Mouse (Mus musculus) limb, embryonic 10.5 days (tissue): ENCODE results near the gene Rab3ip. TPM values are rescaled to one million over a fixed set of nuclear protein-coding genes. Genes with fewer than 3 reads are reported as not detected.
A peak's percentile ranks its signal among the peaks of the same experiment; 100 is the strongest.

ENCODE experiments used
- DNase-seq: peaks from one replicate; pipeline ENCODE4 v3.0.0-alpha.2; 2017; ENCODE audit warnings: low spot score
- H3K27ac ChIP-seq: fragments of 300-500 bp; sonication (generic); 2 replicates; pipeline ENCODE4 v1.5.1; 2016; ENCODE audit warnings: mild to moderate bottlenecking
- H3K27me3 ChIP-seq: fragments of 300-500 bp; sonication (generic); 2 replicates; pipeline ENCODE4 v1.6.1; 2016; ENCODE audit warnings: low read depth, mild to moderate bottlenecking; ENCODE audit not compliant: poor library complexity, severe bottlenecking
- H3K36me3 ChIP-seq: fragments of 300-500 bp; sonication (generic); 2 replicates; pipeline ENCODE4 v1.6.1; 2016; ENCODE audit warnings: mild to moderate bottlenecking, moderate library complexity
- H3K4me1 ChIP-seq: fragments of 300-500 bp; sonication (generic); 2 replicates; pipeline ENCODE4 v1.6.1; 2016
- H3K4me3 ChIP-seq: fragments of 300-500 bp; sonication (generic); 2 replicates; pipeline ENCODE4 v1.5.1; 2016; ENCODE audit warnings: mild to moderate bottlenecking, moderate library complexity
- H3K9me3 ChIP-seq: fragments of 300-500 bp; sonication (generic); replicated peaks from 2 replicates; pipeline ENCODE4 v1.6.1; 2016; ENCODE audit warnings: mild to moderate bottlenecking
- WGBS: fragments of 180-500 bp; shearing (Covaris S2); methylation state at CpG from one replicate; pipeline ENCODE4 v1.1.7; 2016; 5-methylcytosine and 5-hydroxymethylcytosine counted together
- polyA plus RNA-seq: library from polyadenylated mRNA; unstranded; fragments of >200 nt; fragmentation: Nextera tagmentation; extraction: Ambion mirVana; gene quantifications from 2 replicates; pipeline ENCODE4 v1.2.1, GENCODE M21; 2016

Rab3ip gene
- polyA plus RNA-seq, 1 experiment from 2014 or later = 40.0 TPM

- Histone ChIP-seq H3K27ac (no peak overlapping the region), H3K36me3 (peaks cover 78% of the 10 kb centered on the region), H3K4me3 (no peak overlapping the region), H3K27me3 (no peaks in the 10 kb centered on the region), H3K9me3 (no peaks in the 10 kb centered on the region), H3K4me1 (0 out of 2 replicates have a peak, but pooled peaks cover 6% of the 10 kb centered on the region)
- no peak for DNase-seq
- WGBS = 87% methylated on average over 11 of the region's 11 CpGs
Observed at GRCm38 (mm10) chr10:116926428-116927113, 24.0 kb downstream of the Rab3ip start.

- DNase-seq = no peak
- peaks cover 73% of the 10 kb centered on the region for H3K36me3 ChIP-seq
Observed at GRCm38 (mm10) chr10:116923651-116924495, 26.7 kb downstream of the Rab3ip start.

GRCm38 (mm10) chr10:116922161-116922560 lies 28.4 kb downstream of the Rab3ip start:
- Histone ChIP-seq H3K27ac (no peak overlapping the region), H3K4me1 (no peaks in the 10 kb centered on the region), H3K4me3 (no peak overlapping the region), H3K36me3 (peaks cover 71% of the 10 kb centered on the region), H3K9me3 (no peaks in the 10 kb centered on the region), H3K27me3 (no peaks in the 10 kb centered on the region)
- 93% methylated on average over 15 of the region's 15 CpGs for WGBS
- no peak for DNase-seq

More at GRCm38 (mm10) chr10:116923651-116924495, 26.7 kb downstream of the Rab3ip start:
- H3K27ac ChIP-seq = no peak overlapping the region
- no peaks in the 10 kb centered on the region for H3K9me3 ChIP-seq
- no peak overlapping the region for H3K4me3 ChIP-seq
- no peaks in the 10 kb centered on the region for H3K27me3 ChIP-seq
- H3K4me1 ChIP-seq = no peaks in the 10 kb centered on the region
- 96% methylated on average over 19 of the region's 19 CpGs for WGBS

GRCm38 (mm10) chr10:116921416-116921815 lies 29.2 kb downstream of the Rab3ip start:
- Histone ChIP-seq H3K9me3 (no peaks in the 10 kb centered on the region), H3K36me3 (peaks cover 71% of the 10 kb centered on the region), H3K27ac (no peak overlapping the region), H3K4me3 (no peak overlapping the region), H3K27me3 (no peaks in the 10 kb centered on the region), H3K4me1 (peaks cover 3% of the 10 kb centered on the region; the same call in 1 of the 2 replicates)
- DNase-seq = no peak
- WGBS = 89% methylated on average over 15 of the region's 15 CpGs

GRCm38 (mm10) chr10:116920641-116921040 lies 29.9 kb downstream of the Rab3ip start:
- Histone ChIP-seq H3K4me1 (peaks cover 4% of the 10 kb centered on the region; the same call in 1 of the 2 replicates), H3K4me3 (no peak overlapping the region), H3K36me3 (peaks cover 70% of the 10 kb centered on the region), H3K27me3 (no peaks in the 10 kb centered on the region), H3K27ac (no peak overlapping the region), H3K9me3 (no peaks in the 10 kb centered on the region)
- no peak for DNase-seq
- 91% methylated on average over 8 of the region's 8 CpGs for WGBS

GRCm38 (mm10) chr10:116919368-116920317 lies 30.9 kb downstream of the Rab3ip start:
- Histone ChIP-seq H3K27ac (no peak overlapping the region), H3K4me1 (peaks cover 4% of the 10 kb centered on the region; the same call in 1 of the 2 replicates), H3K4me3 (no peak overlapping the region), H3K9me3 (no peaks in the 10 kb centered on the region), H3K36me3 (peaks cover 70% of the 10 kb centered on the region), H3K27me3 (no peaks in the 10 kb centered on the region)
- no peak for DNase-seq
- 91% methylated on average over 25 of the region's 25 CpGs for WGBS

- H3K4me1 ChIP-seq = peaks cover 4% of the 10 kb centered on the region; the same call in 1 of the 2 replicates
- no peak overlapping the region for H3K4me3 ChIP-seq
- H3K9me3 ChIP-seq = no peaks in the 10 kb centered on the region
- no peaks in the 10 kb centered on the region for H3K27me3 ChIP-seq
- no peak for DNase-seq
- peak overlapping the region; percentile 42; the same call in 1 of the 2 replicates for H3K27ac ChIP-seq
- 73% methylated on average over 8 of the region's 8 CpGs for WGBS
- peaks cover 76% of the 10 kb centered on the region for H3K36me3 ChIP-seq
Observed at GRCm38 (mm10) chr10:116916581-116916980, 34.0 kb downstream of the Rab3ip start.

- Histone ChIP-seq H3K36me3 (peaks cover 84% of the 10 kb centered on the region), H3K27me3 (no peaks in the 10 kb centered on the region), H3K4me3 (no peak overlapping the region), H3K4me1 (peaks cover 4% of the 10 kb centered on the region; the same call in 1 of the 2 replicates), H3K27ac (no peak overlapping the region), H3K9me3 (no peaks in the 10 kb centered on the region)
- no peak for DNase-seq
- WGBS = 94% methylated on average over 8 of the region's 8 CpGs
Observed at GRCm38 (mm10) chr10:116915286-116915685, 35.3 kb downstream of the Rab3ip start.

- peaks cover 90% of the 10 kb centered on the region for H3K36me3 ChIP-seq
- DNase-seq = no peak
- no peak overlapping the region for H3K4me3 ChIP-seq
- peaks cover 4% of the 10 kb centered on the region; the same call in 1 of the 2 replicates for H3K4me1 ChIP-seq
- 94% methylated on average over 9 of the region's 9 CpGs for WGBS
- H3K27me3 ChIP-seq = no peaks in the 10 kb centered on the region
- H3K27ac ChIP-seq = no peak overlapping the region
- H3K9me3 ChIP-seq = no peaks in the 10 kb centered on the region
Observed at GRCm38 (mm10) chr10:116914586-116914985, 36.0 kb downstream of the Rab3ip start.

GRCm38 (mm10) chr10:116913647-116914273 lies 36.8 kb downstream of the Rab3ip start:
- Histone ChIP-seq H3K36me3 (peaks cover 93% of the 10 kb centered on the region), H3K27me3 (no peaks in the 10 kb centered on the region), H3K4me1 (peaks cover 4% of the 10 kb centered on the region; the same call in 1 of the 2 replicates), H3K4me3 (no peak overlapping the region), H3K9me3 (no peaks in the 10 kb centered on the region), H3K27ac (no peak overlapping the region)
- DNase-seq = no peak
- 91% methylated on average over 17 of the region's 17 CpGs for WGBS

- Histone ChIP-seq H3K4me1 (peaks cover 4% of the 10 kb centered on the region; the same call in 1 of the 2 replicates), H3K27ac (no peak overlapping the region), H3K4me3 (no peak overlapping the region), H3K36me3 (peaks cover 94% of the 10 kb centered on the region), H3K9me3 (no peaks in the 10 kb centered on the region), H3K27me3 (no peaks in the 10 kb centered on the region)
- no peak for DNase-seq
- WGBS = 94% methylated on average over 9 of the region's 9 CpGs
Observed at GRCm38 (mm10) chr10:116912850-116913249, 37.7 kb downstream of the Rab3ip start.
